Mouse (Mus musculus) ES-E14 (cell line): ENCODE data around the gene Tmem158. TPM values are rescaled to one million over a fixed set of nuclear protein-coding genes. Genes with fewer than 3 reads are reported as not detected.
A peak's percentile ranks its signal among the peaks of the same experiment; 100 is the strongest.

Experiments
- DNase-seq: peaks from one replicate; pipeline ENCODE4 v3.0.0-alpha.2; 2013; ENCODE audit warnings: low read depth, low spot score
- H3K27ac ChIP-seq: 2 replicates; pipeline ENCODE4 v1.5.1; 2012; ENCODE audit warnings: low read depth, mild to moderate bottlenecking, low read length, moderate library complexity, mixed read lengths; ENCODE audit not compliant: poor library complexity, insufficient read depth, severe bottlenecking
- H3K36me3 ChIP-seq: 2 replicates; pipeline ENCODE4 v1.6.1; 2012; ENCODE audit warnings: mild to moderate bottlenecking, low read length, moderate library complexity, mixed read lengths; ENCODE audit not compliant: control insufficient read depth, poor library complexity, insufficient read depth, severe bottlenecking
- H3K4me1 ChIP-seq, 2 experiments: fragments of 150-350 bp in 1 of 2; sonication (generic) in 1 of 2; 2 replicates each; pipeline ENCODE4 v1.6.1; 2012; ENCODE audit warnings: low read length in 2 of 2, mild to moderate bottlenecking in 1 of 2, mixed read lengths in 1 of 2; ENCODE audit not compliant: control insufficient read depth in 2 of 2, insufficient read depth in 2 of 2, poor library complexity in 1 of 2
- H3K4me3 ChIP-seq, 2 experiments: fragments of 150-350 bp in 1 of 2; sonication (generic) in 1 of 2; 2 replicates each; pipeline ENCODE4 v1.5.1; 2012; ENCODE audit warnings: low read length in 2 of 2, low read depth in 1 of 2, mild to moderate bottlenecking in 1 of 2, mixed read lengths in 1 of 2; ENCODE audit not compliant: insufficient read depth in 1 of 2, poor library complexity in 1 of 2, severe bottlenecking in 1 of 2
- H3K9ac ChIP-seq: 2 replicates; pipeline ENCODE4 v1.6.1; 2012; ENCODE audit warnings: low read depth, mild to moderate bottlenecking, low read length, mixed read lengths; ENCODE audit not compliant: poor library complexity, insufficient read depth, severe bottlenecking
- H3K9me3 ChIP-seq: fragments of 150-350 bp; sonication (generic); 2 replicates; pipeline ENCODE4 v1.6.1; 2012; ENCODE audit warnings: low read depth, mild to moderate bottlenecking, low read length; ENCODE audit not compliant: control insufficient read depth, insufficient read depth
- CHD2 ChIP-seq: IDR thresholded peaks from 2 replicates; pipeline ENCODE4 v1.6.1; 2014; ENCODE audit warnings: mild to moderate bottlenecking, low read depth, low read length, inconsistent platforms
- HCFC1 ChIP-seq: IDR thresholded peaks from 2 replicates; pipeline ENCODE4 v1.6.1; 2012; ENCODE audit warnings: low read length, inconsistent platforms, borderline replicate concordance; ENCODE audit not compliant: insufficient read depth
- MAFK ChIP-seq: IDR thresholded peaks from 2 replicates; pipeline ENCODE4 v1.6.1; 2014; ENCODE audit warnings: mild to moderate bottlenecking, low read depth, low read length, inconsistent platforms; ENCODE audit not compliant: insufficient read depth
- ZC3H11A ChIP-seq: IDR thresholded peaks from 2 replicates; pipeline ENCODE4 v1.6.1; 2012; ENCODE audit warnings: low read depth, mild to moderate bottlenecking, inconsistent platforms, low read length, borderline replicate concordance
- ZNF384 ChIP-seq: IDR thresholded peaks from 2 replicates; pipeline ENCODE4 v1.6.1; 2012; ENCODE audit warnings: low read depth, low read length, inconsistent platforms
- in situ Hi-C, 2 experiments: fragments of 600-800 bp; cut with MboI; formaldehyde crosslinking; loops; one replicate each; pipeline ENCODE4 v1.15.1; 2025; ENCODE audit warnings: low sequenced_read_pairs in 2 of 2, inconsistent platforms in 1 of 2; ENCODE audit not compliant: unreplicated experiment in 2 of 2
- total RNA-seq: library from RNA; depleted of rRNA; stranded (reverse); fragments of 300-350 nt; gene quantifications from 2 replicates; pipeline ENCODE4 v1.2.3, GENCODE M21; 2012

The Tmem158 gene
- total RNA-seq, 1 experiment: 4.8 TPM

GRCm38 (mm10) chr9:123259461-123259895 lies 1.1 kb downstream of the Tmem158 start:
- no peak for TF ChIP-seq HCFC1
- TF ChIP-seq ZNF384: no peak
- TF ChIP-seq MAFK: no peak
- no peak for TF ChIP-seq ZC3H11A
- no peak for TF ChIP-seq CHD2
- no peak for DNase-seq
- Histone ChIP-seq H3K9me3 (no peaks in the 10 kb centered on the region), H3K9ac (peak overlapping the region; percentile 79), H3K36me3 (no peaks in the 10 kb centered on the region), H3K27ac (no peak overlapping the region), H3K4me1 (no peaks in the 10 kb centered on the region), H3K4me3 (peak overlapping the region; percentile 75 to 94)
- in situ Hi-C loops: loop anchor here (10.0 kb wide), 2 partner anchors 95 to 265 kb away; partner anchors contain the start of gene Sacm1l (in 1 of the 2)

- in situ Hi-C loops: loop anchor here (10.0 kb wide), 2 partner anchors 94 to 266 kb away; partner anchors contain the start of gene Sacm1l (in 1 of the 2)
- Histone ChIP-seq H3K4me1 (no peaks in the 10 kb centered on the region), H3K4me3 (no peak overlapping the region), H3K9ac (no peak overlapping the region), H3K27ac (no peak overlapping the region), H3K36me3 (no peaks in the 10 kb centered on the region), H3K9me3 (no peaks in the 10 kb centered on the region)
- DNase-seq: no peak
- no peak for TF ChIP-seq CHD2
- no peak for TF ChIP-seq HCFC1
- no peak for TF ChIP-seq ZC3H11A
- no peak for TF ChIP-seq MAFK
Measured at GRCm38 (mm10) chr9:123258796-123259195, 1.8 kb downstream of the Tmem158 start.

- TF ChIP-seq MAFK (no peak), HCFC1 (no peak), ZNF384 (no peak), CHD2 (no peak), ZC3H11A (no peak)
- H3K27ac ChIP-seq: no peak overlapping the region
- no peak overlapping the region for H3K9ac ChIP-seq
- H3K36me3 ChIP-seq: no peaks in the 10 kb centered on the region
- in situ Hi-C loops: loop anchor here (10.0 kb wide), 2 partner anchors 91 to 269 kb away; partner anchors contain the start of gene Sacm1l (in 1 of the 2)
- H3K4me3 ChIP-seq: no peak overlapping the region
- H3K9me3 ChIP-seq: no peaks in the 10 kb centered on the region
- H3K4me1 ChIP-seq: no peaks in the 10 kb centered on the region
- DNase-seq: no peak
Measured at GRCm38 (mm10) chr9:123255736-123256135, 4.8 kb downstream of the Tmem158 start.

- Histone ChIP-seq H3K27ac (no peak overlapping the region), H3K36me3 (no peaks in the 10 kb centered on the region), H3K4me1 (no peaks in the 10 kb centered on the region), H3K4me3 (no peak overlapping the region), H3K9ac (no peak overlapping the region), H3K9me3 (no peaks in the 10 kb centered on the region)
- no peak for DNase-seq
- TF ChIP-seq MAFK (no peak), ZNF384 (no peak), CHD2 (no peak), HCFC1 (no peak), ZC3H11A (no peak)
- in situ Hi-C loops: no loop called here
Measured at GRCm38 (mm10) chr9:123247992-123248391, 12.6 kb downstream of the Tmem158 start.

GRCm38 (mm10) chr9:123245146-123245545 lies 15.4 kb downstream of the Tmem158 start:
- no peak for DNase-seq
- Histone ChIP-seq H3K4me3 (no peak overlapping the region), H3K4me1 (no peaks in the 10 kb centered on the region), H3K9ac (no peak overlapping the region), H3K9me3 (no peaks in the 10 kb centered on the region), H3K27ac (no peak overlapping the region), H3K36me3 (no peaks in the 10 kb centered on the region)
- in situ Hi-C loops: no loop called here
- TF ChIP-seq ZC3H11A (no peak), ZNF384 (no peak), CHD2 (no peak), MAFK (no peak)
